Mouse (Mus musculus) heart, embryonic 12.5 days (tissue): ENCODE measurements around the gene Arhgap35. TPM values are rescaled to one million over a fixed set of nuclear protein-coding genes. Genes with fewer than 3 reads are reported as not detected.

Source experiments
- ATAC-seq: fragments of 200-750 bp; cut with Nextera tagmentation; 2 replicates; pipeline ENCODE4 v1.8.0; 2017; ENCODE audit warnings: moderate TSS enrichment, moderate library complexity; ENCODE audit not compliant: insufficient number of reproducible peaks, low FRiP score
- H3K27ac ChIP-seq: fragments of 300-500 bp; sonication (generic); 2 replicates; pipeline ENCODE4 v1.5.1; 2016; ENCODE audit warnings: mild to moderate bottlenecking, moderate library complexity; ENCODE audit not compliant: poor library complexity, severe bottlenecking
- H3K27me3 ChIP-seq: fragments of 300-500 bp; sonication (generic); replicated peaks from 2 replicates; pipeline ENCODE4 v1.6.1; 2016; ENCODE audit warnings: mild to moderate bottlenecking, moderate library complexity
- H3K36me3 ChIP-seq: fragments of 300-500 bp; sonication (generic); 2 replicates; pipeline ENCODE4 v1.6.1; 2016; ENCODE audit warnings: mild to moderate bottlenecking, moderate library complexity
- H3K4me1 ChIP-seq: fragments of 300-500 bp; sonication (generic); replicated peaks from 2 replicates; pipeline ENCODE4 v1.6.1; 2016; ENCODE audit warnings: mild to moderate bottlenecking
- H3K4me2 ChIP-seq: fragments of 300-500 bp; sonication (generic); 2 replicates; pipeline ENCODE4 v1.6.1; 2016; ENCODE audit warnings: mild to moderate bottlenecking, moderate library complexity
- H3K4me3 ChIP-seq: fragments of 300-500 bp; sonication (generic); 2 replicates; pipeline ENCODE4 v1.5.1; 2016; ENCODE audit warnings: mild to moderate bottlenecking
- H3K9ac ChIP-seq: fragments of 300-500 bp; sonication (generic); 2 replicates; pipeline ENCODE4 v1.6.1; 2016; ENCODE audit warnings: mild to moderate bottlenecking, moderate library complexity
- H3K9me3 ChIP-seq: fragments of 300-500 bp; sonication (generic); replicated peaks from 2 replicates; pipeline ENCODE4 v1.6.1; 2016; ENCODE audit warnings: mild to moderate bottlenecking, moderate library complexity
- WGBS: fragments of 180-500 bp; shearing (Covaris S2); methylation state at CpG from one replicate; pipeline ENCODE4 v1.1.7; 2016; 5-methylcytosine and 5-hydroxymethylcytosine counted together
- polyA plus RNA-seq: library from polyadenylated mRNA; unstranded; fragments of >200 nt; fragmentation: Nextera tagmentation; extraction: Ambion mirVana; gene quantifications from 2 replicates; pipeline ENCODE4 v1.2.1, GENCODE M21; 2016

Gene Arhgap35
- polyA plus RNA-seq, 1 experiment from 2014 or later = 20.3 TPM

DNA sequence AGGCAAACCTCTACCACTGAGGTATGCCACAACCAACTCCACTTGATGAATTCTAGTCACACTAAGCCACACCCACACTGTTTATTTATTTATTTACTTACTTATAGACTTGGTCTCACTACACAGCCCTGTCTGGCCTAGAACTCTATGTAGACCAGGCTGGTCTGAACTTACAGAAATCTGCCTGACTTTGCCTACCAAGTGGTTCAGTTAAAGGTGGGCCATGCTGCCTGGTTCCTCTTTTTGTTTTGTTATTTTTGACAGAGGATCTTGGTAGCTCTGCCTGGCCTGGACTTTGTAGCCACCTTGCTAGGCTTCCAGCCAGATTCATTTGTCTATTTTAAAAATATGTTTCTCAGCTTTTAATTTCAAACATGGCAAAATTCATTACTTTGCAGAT lies 126.0 kb downstream of the Arhgap35 start:
- no peak overlapping the region for H3K4me3 ChIP-seq
- ATAC-seq = no peak

GRCm38 (mm10) chr7:16477628-16478027 lies 137.2 kb downstream of the Arhgap35 start, which contains the start of gene Npas1:
Npas1 (minus strand) TSS chr7:16477728.
- no peak for ATAC-seq
- Histone ChIP-seq H3K9ac (no peak within 1 kb of the TSS), H3K4me2 (peak within 1 kb of the TSS; percentile 66), H3K4me3 (peak within 1 kb of the TSS; percentile 45), H3K27ac (no peak within 1 kb of the TSS), H3K36me3 (no peaks in the 10 kb centered on the region), H3K27me3 (peaks cover 70% of the 10 kb centered on the region), H3K4me1 (peaks cover 20% of the 10 kb centered on the region), H3K9me3 (0 out of 2 replicates have a peak, but pooled peaks cover 3% of the 10 kb centered on the region)
- WGBS = 82% methylated on average over 8 of the region's 8 CpGs

More for the DNA sequence above, 126.0 kb downstream of the Arhgap35 start:
- no peaks in the 10 kb centered on the region for H3K9me3 ChIP-seq
- H3K4me2 ChIP-seq = no peak overlapping the region
- H3K36me3 ChIP-seq = no peaks in the 10 kb centered on the region
- H3K27me3 ChIP-seq = no peaks in the 10 kb centered on the region; the same call in none of the 2 replicates
- H3K9ac ChIP-seq = no peak overlapping the region
- no peak overlapping the region for H3K27ac ChIP-seq
- H3K4me1 ChIP-seq = no peaks in the 10 kb centered on the region

- Histone ChIP-seq H3K4me3 (peak overlapping the region; percentile 45), H3K4me2 (peak overlapping the region; percentile 66), H3K36me3 (no peaks in the 10 kb centered on the region), H3K9me3 (0 out of 2 replicates have a peak, but pooled peaks cover 3% of the 10 kb centered on the region), H3K9ac (no peak overlapping the region), H3K27me3 (peaks cover 79% of the 10 kb centered on the region), H3K4me1 (peaks cover 20% of the 10 kb centered on the region), H3K27ac (no peak overlapping the region)
- WGBS = 2% methylated on average over 34 of the region's 34 CpGs
- ATAC-seq = no peak
Observed at GRCm38 (mm10) chr7:16476600-16476989, 138.2 kb downstream of the Arhgap35 start.

- 0 out of 2 replicates have a peak, but pooled peaks cover 3% of the 10 kb centered on the region for H3K9me3 ChIP-seq
- peak; percentile 24; the same call in 1 of the 2 replicates for ATAC-seq
Observed at GRCm38 (mm10) chr7:16475764-16476599, 138.8 kb downstream of the Arhgap35 start.

GRCm38 (mm10) chr7:16475321-16475720 lies 139.5 kb downstream of the Arhgap35 start:
- Histone ChIP-seq H3K9ac (no peak overlapping the region), H3K27ac (no peak overlapping the region), H3K36me3 (no peaks in the 10 kb centered on the region), H3K9me3 (0 out of 2 replicates have a peak, but pooled peaks cover 3% of the 10 kb centered on the region), H3K4me3 (peak overlapping the region; percentile 45), H3K4me2 (peak overlapping the region; percentile 66), H3K4me1 (peaks cover 20% of the 10 kb centered on the region), H3K27me3 (peaks cover 84% of the 10 kb centered on the region)
- 3% methylated on average over 23 of the region's 23 CpGs for WGBS
- no peak for ATAC-seq

More at GRCm38 (mm10) chr7:16475764-16476599, 138.8 kb downstream of the Arhgap35 start:
- peaks cover 20% of the 10 kb centered on the region for H3K4me1 ChIP-seq
- no peaks in the 10 kb centered on the region for H3K36me3 ChIP-seq
- WGBS = under 1% methylated on average over 56 of the region's 59 CpGs
- no peak overlapping the region for H3K27ac ChIP-seq
- H3K9ac ChIP-seq = no peak overlapping the region
- peaks cover 85% of the 10 kb centered on the region for H3K27me3 ChIP-seq
- H3K4me2 ChIP-seq = peak overlapping the region; percentile 66
- peak overlapping the region; percentile 45 for H3K4me3 ChIP-seq

- WGBS = 4% methylated on average over 33 of the region's 33 CpGs
- no peak for ATAC-seq
- Histone ChIP-seq H3K36me3 (no peaks in the 10 kb centered on the region), H3K4me1 (peaks cover 20% of the 10 kb centered on the region), H3K4me3 (peak overlapping the region; percentile 20), H3K9ac (no peak overlapping the region), H3K27ac (no peak overlapping the region), H3K9me3 (0 out of 2 replicates have a peak, but pooled peaks cover 3% of the 10 kb centered on the region), H3K27me3 (peaks cover 85% of the 10 kb centered on the region), H3K4me2 (peak overlapping the region; percentile 52)
Observed at GRCm38 (mm10) chr7:16474445-16474844, 140.3 kb downstream of the Arhgap35 start.

GRCm38 (mm10) chr7:16473847-16474246 lies 140.9 kb downstream of the Arhgap35 start:
- no peaks in the 10 kb centered on the region for H3K36me3 ChIP-seq
- no peak overlapping the region for H3K4me3 ChIP-seq
- no peak for ATAC-seq
- H3K4me2 ChIP-seq = no peak overlapping the region
- H3K27ac ChIP-seq = no peak overlapping the region
- peaks cover 20% of the 10 kb centered on the region for H3K4me1 ChIP-seq
- WGBS = 62% methylated on average over 8 of the region's 8 CpGs
- H3K9ac ChIP-seq = no peak overlapping the region
- peaks cover 89% of the 10 kb centered on the region for H3K27me3 ChIP-seq
- 0 out of 2 replicates have a peak, but pooled peaks cover 3% of the 10 kb centered on the region for H3K9me3 ChIP-seq

DNA sequence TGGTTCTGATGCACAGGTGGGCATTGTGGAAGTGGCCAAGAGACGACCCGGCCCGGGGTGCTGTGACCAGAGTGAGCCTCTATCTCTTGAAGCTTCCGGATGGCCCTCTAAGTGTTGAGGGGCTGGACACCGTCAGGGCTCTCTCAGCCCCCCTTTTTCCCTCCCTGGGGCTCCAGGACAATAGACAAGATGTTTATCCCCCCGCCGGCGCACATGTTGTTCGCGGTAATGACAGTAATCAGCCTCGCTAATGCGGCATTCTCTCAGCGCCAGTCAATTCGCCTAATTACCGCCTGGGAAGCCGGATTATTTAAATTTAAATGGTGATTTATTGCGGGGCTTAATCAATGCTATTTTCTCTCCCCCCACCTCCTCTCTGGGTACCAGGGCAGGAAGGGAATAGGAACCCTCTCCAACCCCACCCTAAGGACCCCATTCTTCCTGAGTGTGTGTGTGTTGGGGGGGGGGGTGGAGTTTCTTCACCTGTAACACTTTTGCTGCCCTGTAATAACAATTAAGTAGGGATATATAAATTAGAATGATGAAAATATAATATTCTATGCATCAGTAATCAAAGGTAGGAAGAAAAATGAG lies 142.6 kb downstream of the Arhgap35 start:
- no peak overlapping the region for H3K27ac ChIP-seq
- H3K9me3 ChIP-seq = 0 out of 2 replicates have a peak, but pooled peaks cover 5% of the 10 kb centered on the region
- H3K36me3 ChIP-seq = no peaks in the 10 kb centered on the region
- WGBS = 13% methylated on average over 17 of the region's 17 CpGs
- peaks cover 92% of the 10 kb centered on the region for H3K27me3 ChIP-seq
- ATAC-seq = no peak
- H3K9ac ChIP-seq = no peak overlapping the region
- no peak overlapping the region for H3K4me2 ChIP-seq
- no peak overlapping the region for H3K4me3 ChIP-seq
- peaks cover 20% of the 10 kb centered on the region for H3K4me1 ChIP-seq

DNA sequence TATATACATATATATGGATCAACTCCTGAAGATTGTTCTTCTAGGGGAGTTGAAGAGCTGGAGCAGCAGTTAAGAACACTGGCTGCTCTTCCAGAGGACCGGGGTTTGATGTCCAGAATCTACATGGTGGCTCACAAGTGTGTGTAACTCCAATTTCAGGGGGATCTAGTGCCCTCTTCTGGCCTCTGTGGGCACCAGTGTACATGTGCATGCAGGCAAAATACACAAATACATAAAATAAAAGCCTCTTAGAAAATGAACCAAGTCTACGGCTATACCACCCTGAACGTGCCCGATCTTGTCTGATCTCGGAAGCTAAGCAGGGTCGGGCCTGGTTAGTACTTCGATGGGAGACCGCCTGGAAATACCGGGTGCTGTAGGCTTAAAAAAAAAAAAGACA lies 143.2 kb downstream of the Arhgap35 start:
- Histone ChIP-seq H3K27ac (no peak overlapping the region), H3K27me3 (peaks cover 85% of the 10 kb centered on the region), H3K4me1 (peaks cover 17% of the 10 kb centered on the region), H3K4me2 (no peak overlapping the region), H3K9me3 (0 out of 2 replicates have a peak, but pooled peaks cover 5% of the 10 kb centered on the region), H3K9ac (no peak overlapping the region), H3K4me3 (no peak overlapping the region), H3K36me3 (no peaks in the 10 kb centered on the region)
- ATAC-seq = no peak
- 33% methylated on average over 9 of the region's 9 CpGs for WGBS

DNA sequence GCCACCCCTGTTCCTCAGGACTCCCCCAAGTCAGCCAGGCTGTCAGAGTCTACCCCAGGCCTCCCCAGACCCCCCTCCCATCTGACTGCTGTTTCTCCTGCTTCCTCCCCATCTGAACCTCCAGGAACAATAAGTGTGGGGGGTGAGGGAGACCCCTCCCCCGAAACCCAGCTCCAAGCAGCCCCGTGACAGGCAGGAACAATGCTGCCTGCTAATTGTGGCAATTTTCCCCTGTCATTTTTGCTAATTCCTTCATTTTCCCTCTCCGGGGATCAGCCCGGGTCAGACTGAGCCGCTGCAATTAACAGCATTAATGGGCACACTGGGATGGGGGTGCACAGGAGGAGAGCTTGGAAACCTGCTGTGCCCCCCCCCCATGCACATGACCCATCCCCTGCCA lies 146.7 kb downstream of the Arhgap35 start:
- Histone ChIP-seq H3K4me2 (no peak overlapping the region), H3K9me3 (0 out of 2 replicates have a peak, but pooled peaks cover 2% of the 10 kb centered on the region), H3K27me3 (peaks cover 55% of the 10 kb centered on the region), H3K4me1 (no peaks in the 10 kb centered on the region), H3K4me3 (no peak overlapping the region), H3K27ac (no peak overlapping the region), H3K9ac (no peak overlapping the region), H3K36me3 (no peaks in the 10 kb centered on the region)
- 24% methylated on average over 5 of the region's 5 CpGs for WGBS
- ATAC-seq = no peak

- no peak for ATAC-seq
- Histone ChIP-seq H3K36me3 (no peaks in the 10 kb centered on the region), H3K27ac (no peak overlapping the region), H3K9me3 (0 out of 2 replicates have a peak, but pooled peaks cover 2% of the 10 kb centered on the region), H3K4me1 (no peaks in the 10 kb centered on the region), H3K27me3 (peaks cover 50% of the 10 kb centered on the region), H3K4me3 (no peak overlapping the region), H3K9ac (no peak overlapping the region), H3K4me2 (no peak overlapping the region)
- 54% methylated on average over 4 of the region's 4 CpGs for WGBS
Observed at GRCm38 (mm10) chr7:16466565-16466964, 148.2 kb downstream of the Arhgap35 start.
